Mouse (Mus musculus) c-Kit-positive CD71-positive TER-119-positive erythroid progenitor cells, embryonic 14.5 days (primary cell): ENCODE results near the gene Nudt15.

Source experiments
- DNase-seq: peaks from one replicate; pipeline ENCODE4 v3.0.0-alpha.2; 2013; ENCODE audit warnings: low spot score

The Nudt15 gene

DNA sequence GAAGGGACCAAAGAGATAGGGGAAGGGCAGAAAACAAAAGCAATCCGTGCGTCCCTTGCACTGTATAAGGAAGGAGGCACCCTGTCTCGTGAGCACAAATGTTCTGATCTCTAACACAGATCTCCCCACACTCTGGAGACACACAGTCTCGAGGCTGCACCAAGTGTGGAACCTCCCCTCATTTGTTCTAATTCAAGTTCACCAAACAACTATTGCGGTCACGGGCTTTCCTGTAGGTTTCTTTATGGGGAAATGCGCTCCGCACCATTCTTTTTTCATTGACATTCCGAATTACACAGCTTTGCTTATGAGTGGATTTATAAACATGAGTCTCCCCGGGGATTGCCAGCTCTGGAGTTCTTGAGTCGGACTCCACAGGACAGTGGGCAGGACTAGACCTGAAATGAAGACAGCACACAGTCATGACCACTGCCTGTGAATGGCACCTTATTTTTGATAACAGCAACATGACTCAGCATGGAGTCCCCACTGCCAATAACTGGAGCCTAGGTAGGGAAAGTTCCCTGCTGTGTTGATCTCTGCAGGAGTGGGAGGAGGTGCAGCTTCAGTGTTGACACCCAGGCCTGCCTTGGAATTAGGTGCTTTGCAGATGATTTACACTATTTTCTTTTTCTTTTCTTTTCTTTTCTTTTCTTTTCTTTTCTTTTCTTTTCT is 40.2 kb downstream of the Nudt15 start:
- DNase-seq: no peak

DNA sequence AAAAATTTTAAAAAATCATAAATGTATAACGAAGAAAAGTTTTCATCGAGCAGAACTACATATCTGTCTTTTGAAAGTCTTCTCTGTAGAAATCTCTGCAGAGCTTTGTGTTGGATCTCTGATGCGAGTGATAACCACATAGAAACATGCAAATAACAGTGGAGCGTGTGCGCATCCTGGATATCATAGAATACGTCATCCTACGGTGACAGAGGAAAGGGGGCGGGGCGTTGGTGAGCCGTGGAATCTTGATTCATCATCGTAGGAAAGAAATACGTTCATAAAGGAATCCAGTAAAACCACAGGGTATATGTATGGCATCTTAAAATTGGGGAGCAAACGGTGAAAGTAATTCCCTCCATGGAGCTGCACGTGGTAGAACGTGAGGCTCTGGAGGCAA is 40.8 kb downstream of the Nudt15 start:
- DNase-seq: no peak

DNA sequence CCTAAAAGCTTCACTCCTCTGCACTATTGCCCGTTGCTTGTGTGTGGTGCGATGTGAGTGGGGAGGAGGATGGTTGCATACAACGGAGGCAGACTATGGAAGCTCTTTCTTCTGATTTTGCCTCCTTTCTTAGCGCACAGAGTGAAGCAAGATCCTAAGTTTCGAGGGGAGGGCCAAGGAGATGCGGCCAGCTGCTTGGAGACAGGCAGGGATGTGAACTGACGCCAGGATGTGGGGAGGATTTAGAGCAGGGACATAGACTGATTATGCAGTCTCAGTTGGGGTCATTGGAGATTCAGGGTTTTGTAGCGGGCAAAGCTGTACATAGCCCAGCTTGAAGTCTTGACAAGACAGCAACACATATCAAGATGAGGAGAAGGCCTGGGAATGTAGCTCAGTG is 41.8 kb downstream of the Nudt15 start:
- no peak for DNase-seq

DNA sequence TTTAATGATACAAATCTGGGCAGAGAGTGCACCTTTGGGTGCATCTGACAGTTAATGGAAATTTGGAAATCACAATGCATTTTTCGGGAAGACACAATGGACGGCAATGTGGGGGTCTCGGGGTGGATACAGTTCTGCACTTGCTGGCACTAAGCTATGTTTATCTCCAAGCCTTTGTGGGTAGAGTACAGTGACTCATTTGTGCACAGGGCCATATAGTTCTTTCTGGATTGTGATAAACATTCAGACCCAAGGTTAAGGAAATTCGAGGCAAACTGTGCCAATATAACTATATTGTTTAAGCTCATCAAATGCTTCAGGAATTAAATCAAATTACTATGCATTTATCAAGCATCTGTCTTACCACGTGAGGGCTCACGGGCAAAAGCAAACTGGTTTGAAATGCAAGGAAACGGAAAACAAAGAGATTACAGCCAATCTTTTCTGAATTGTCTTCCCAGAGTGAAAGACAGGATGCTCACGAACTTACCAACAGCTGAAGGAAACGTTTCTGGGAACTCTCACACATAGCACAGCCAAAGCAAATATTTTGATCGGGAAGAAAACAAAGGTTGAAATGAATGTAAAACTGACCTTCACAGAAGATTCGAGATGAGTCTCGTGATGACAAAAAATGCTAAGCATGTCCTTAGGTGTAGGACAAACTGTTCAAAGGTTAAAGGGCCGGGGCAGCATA is 44.7 kb downstream of the Nudt15 start:
- DNase-seq: no peak

DNA sequence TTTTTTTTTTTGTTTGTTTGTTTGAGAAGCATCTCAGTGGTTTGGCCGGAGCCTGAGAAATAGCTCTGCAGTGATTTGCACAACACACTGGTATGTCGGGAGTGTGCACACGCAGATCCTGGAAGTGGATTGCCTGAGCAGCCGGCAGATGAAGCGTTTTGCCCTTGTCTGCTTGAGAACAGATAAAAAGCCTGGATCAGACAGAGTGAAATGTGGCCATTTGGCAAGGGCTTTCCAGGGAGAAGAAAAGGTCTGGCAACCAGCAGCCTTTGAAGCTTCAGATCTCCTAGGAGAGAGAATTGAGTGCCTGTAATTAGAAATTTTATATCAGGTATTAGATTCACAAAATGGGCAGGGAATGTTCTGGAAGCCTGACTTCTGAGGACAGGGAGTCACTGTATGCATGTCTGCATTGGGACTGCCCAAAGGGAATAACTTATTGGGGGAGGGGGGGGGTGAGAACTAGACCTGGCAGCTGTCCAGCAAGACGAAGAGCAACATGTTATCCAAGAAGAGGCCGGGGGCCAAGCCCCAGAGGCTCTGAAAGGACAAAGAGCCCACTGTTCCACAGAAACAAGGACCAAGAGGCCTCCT is 45.4 kb downstream of the Nudt15 start:
- DNase-seq: no peak

DNA sequence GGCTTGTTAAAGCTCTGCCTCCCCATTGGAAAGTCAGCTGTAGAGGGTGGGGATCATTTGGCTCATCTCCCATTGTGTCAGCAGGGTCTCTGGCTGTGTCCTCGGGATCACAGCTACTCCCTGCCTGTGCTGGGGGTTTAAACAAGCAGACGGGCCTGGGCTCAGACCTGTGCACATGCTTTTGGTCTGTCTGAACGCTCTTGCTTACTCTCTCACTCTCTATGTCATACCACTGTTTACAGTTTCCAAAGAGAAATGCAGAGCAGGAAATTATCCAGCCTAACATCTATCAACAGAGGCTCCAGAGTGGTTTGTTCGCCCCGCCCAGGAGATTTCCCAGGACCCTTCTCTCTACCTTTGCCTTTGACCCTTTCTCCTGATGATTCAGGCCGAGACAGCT is 46.3 kb downstream of the Nudt15 start:
- no peak for DNase-seq

DNA sequence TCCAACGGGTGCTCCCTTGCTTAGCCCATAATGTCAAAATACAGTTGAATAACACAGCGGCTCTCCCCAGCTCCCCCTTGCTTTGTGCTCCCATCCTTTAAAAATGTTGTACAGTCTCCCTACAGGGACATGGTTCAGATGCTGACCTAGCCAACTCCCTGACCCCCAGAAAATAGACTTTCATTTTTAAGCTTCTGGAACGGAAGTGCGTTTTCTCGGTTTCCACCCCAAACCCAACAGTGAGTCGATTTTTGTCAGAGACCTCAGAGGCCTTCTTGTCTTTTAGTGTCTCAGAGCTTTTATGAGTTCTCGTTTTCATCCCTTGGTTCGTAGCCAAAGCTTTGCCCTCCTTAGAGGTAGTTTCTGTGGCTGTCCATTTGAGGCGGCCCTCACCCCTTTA is 46.8 kb downstream of the Nudt15 start:
- DNase-seq: no peak

DNA sequence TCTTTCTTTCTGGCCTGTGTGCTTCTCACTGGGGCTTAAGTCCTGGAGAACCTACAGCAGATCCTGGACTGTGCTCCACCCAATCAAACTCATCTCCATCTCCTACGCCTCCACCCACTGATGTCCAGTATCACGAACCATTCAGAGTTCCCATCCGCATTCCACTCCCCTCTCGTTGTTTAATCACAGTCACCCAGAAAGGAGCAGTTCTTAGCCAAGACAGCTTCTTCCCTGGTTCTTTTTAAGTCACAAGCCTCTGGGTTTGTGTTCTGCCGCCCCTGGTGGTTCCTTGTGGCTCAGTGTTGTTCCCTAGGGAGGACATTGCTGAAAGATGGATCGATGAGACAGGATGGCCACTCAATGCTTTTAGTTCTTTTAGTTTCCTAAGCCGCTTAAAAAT is 52.3 kb downstream of the Nudt15 start:
- DNase-seq: no peak

DNA sequence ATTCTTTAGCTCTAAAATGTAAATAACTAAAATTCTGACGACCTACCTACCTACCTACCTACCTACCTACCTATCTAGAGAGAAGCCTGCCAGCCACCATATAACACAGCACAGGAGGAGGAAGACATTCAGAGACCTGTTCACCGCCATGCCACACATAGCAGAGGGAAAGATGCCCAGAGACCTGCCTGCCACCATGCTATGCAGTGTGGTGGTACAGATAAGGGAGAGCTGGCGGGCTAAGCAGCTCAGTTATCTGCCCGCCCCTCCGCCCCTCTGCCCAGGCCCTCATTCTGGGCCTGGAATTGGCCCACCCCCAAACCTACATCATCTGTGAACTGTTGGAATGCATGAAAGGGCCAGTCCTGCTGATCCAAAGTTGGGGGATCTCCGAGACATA is 53.9 kb downstream of the Nudt15 start:
- DNase-seq: no peak

DNA sequence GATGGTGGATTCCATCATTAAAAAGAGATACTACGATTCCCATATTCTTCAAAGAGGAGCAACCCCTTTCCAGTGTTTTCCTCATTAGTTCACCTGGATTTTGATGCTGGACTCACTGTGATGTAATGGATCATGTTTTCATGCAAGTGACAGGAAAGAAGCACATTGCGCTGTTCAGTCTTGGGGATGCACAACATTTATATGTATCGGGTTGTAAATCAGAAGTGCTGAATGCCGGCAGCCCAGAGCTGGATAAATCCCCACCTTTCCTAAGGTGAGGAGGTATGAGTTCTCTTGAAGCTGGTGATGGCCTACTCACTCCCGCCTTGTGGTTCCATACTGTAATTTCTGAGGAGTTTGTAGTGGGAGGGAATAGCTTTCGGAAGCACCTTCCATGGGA is 54.7 kb downstream of the Nudt15 start:
- no peak for DNase-seq

DNA sequence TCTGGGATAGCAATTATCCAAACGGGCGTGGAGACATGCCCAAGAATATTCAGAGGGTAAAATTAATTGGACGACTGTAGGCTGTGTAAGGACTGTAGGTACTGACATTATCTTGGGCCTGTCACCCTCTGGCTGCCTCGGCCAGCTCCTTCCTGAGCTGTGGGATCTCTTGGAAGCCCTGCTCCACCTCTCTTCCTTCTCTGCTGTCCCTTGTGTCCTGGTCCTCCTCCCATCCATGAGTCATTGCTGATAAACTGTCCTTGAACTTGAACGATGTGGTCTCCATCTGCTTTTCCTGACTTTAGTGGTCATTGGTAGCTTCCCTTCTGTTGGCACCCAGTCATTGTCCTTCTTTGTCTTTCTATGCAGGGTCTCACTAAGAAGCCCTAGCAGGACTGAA is 61.4 kb downstream of the Nudt15 start:
- no peak for DNase-seq

DNA sequence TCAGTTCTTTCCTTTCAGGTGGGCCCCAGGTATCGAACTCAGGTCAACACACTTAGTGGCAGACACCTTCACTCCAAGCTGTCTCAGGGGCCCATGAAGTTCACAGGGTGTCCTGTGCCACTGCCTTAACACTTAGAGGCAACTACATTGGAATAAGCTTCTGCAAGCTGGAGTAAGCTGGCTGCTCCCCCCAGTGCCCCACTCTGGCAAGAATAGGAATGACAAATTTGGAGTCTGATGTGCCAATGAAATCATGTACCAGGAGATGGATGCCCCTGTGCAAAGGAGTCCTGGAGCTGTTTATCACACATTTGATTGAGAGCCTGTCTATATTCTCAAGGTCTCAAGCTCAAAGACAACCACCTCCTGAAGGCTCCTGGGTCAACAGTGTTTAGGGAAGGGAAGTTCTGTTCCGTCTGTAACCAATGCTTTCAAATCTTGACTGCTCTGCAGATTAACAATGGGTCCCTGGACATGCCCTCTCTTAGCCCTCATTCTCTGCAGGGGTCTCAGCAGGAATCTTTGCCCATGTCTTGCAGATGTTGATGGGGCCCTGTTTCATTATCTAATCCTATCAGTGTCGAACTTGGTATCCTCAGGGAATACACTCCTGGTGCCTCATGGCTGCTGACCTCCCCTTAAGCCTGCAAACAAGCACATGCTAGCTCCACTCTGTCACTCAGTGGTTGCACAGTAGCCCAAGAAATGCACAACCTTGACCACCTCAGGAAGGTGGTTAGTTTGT is 63.5 kb downstream of the Nudt15 start:
- DNase-seq: no peak

DNA sequence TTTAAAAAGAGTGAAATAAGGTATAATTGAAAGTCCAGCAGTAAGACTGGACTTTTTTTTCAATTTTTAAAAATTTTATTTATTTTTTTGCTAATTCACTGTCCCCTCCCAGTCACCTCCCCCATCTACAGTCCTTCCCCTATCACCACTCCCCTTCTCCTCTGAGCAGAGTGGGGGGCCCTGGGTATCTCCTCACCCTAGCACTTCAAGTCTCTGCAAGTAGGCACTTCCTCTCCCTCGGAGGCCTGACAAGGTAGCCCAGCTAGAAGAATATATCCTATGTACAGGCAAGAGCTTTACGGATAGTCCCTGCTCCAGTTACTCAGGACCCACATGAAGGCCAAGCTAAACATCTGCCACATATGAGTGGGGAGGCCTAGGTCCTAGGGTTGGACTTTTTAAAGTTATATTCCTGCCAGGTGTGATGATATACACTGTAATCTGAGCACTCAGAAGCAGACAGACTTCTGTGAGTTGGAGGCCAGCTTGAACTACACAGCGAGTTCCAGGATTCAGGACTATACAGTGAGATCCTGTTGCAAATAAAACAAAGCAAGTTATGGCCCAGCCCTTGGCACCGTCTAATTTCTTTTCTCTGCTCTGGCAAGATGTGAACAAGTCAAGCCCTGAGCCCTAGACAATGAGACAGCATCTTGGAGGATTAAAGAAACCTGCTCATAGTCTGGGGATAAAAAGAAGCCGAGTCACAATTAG is 64.4 kb downstream of the Nudt15 start:
- DNase-seq: no peak

DNA sequence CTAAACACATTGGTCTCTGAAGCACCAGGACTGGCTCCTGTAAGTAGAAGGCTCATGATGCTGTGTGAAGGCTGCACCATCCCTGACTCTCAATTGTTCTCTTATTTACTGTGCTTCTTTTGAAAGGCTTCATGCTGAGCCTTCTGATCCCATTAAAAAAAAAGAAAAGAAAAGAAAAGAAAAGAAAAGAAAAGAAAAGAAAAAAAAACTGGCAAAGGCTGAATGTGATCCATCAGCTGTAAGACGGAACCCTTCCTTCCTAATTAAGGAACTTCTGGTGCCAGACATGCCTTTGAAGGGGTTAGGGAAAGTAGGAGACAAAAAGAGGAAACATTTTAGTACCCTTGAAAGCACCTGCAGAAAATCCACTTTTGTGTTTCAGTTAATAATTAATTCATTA is 68.3 kb downstream of the Nudt15 start:
- DNase-seq: no peak

DNA sequence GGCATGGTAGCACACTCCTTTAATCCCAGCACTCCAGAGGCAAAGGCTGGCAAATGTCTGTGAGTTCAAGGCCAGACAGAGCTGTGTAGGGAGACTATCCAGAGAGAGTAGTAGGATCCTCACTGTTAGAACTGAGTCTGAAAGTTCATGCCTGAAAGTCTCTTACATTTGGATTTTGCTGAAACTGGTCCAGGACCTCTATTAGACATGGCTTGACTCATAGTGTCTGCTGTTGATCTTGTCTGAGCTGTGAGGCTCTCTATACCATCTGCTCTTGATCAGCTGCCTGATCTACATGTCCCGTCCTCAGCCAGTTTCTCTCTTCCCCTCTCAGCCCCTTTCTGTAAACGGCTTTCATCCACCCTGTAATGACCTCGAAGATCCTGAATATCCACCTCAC is 69.7 kb downstream of the Nudt15 start:
- DNase-seq: no peak

DNA sequence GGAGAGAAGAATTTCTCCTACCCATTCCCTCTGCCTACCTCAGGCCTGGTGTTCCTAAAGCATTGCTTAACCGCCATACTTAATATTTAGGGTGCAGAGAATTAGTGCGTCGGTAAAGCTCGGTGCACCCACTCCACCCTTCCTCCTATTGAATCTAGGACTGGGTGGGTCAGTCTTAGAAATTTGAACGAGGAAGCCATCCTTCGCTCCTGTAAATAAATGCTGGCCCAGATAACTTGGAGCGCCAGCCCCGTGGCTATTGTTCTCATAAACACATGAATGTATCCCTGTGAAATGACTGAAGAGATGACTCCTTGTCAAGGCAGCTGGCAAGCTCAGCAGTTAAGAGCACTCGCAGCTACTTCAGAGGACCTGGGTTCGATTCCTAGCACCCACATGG is 71.0 kb downstream of the Nudt15 start:
- no peak for DNase-seq

DNA sequence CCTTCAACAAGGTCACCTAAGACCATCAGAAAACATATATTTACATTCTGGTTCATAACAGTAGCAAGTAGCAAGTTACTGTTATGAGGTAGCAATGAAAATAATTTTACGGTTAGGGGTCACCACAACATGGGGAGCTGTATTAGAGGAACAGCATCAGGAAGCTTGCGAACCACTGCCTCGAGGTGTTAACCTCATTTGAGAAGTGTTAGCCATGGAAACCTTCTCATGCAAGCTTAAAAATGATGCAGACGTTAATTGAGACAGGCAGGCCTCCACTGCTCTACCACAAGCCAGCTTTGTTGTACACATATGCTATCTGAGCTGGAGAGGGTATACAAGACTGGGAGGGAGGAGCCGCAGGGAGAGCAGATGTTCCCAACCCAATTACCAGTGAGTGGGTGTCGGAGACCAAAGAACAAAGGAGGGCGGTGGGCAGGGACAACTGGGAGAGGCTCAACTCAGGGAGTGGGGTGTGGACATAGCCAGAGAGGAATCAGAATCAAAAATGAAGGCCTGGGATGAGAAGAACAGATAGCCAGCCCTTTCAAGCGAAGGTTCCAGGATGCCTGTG is 71.6 kb downstream of the Nudt15 start:
- no peak for DNase-seq

DNA sequence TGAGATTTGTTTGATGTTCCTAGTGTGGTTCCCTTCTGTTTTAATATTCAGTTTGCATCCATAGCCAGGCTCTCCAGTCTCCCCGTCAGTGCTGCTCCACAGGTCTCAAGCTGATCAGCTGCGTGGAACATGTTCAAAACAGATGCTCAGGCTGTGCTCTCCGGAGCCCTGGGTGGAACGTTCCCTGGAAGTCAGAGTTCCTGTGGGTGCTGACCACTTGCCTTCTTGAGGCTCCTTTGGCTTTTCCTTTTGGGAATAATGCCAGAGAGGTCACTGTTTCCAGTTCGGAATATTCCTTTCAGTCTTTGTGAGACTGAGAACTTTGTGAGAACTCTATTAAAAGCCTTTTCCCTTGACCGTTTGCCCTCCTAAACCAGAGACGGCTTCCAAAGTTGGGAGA is 72.5 kb downstream of the Nudt15 start:
- DNase-seq: no peak

DNA sequence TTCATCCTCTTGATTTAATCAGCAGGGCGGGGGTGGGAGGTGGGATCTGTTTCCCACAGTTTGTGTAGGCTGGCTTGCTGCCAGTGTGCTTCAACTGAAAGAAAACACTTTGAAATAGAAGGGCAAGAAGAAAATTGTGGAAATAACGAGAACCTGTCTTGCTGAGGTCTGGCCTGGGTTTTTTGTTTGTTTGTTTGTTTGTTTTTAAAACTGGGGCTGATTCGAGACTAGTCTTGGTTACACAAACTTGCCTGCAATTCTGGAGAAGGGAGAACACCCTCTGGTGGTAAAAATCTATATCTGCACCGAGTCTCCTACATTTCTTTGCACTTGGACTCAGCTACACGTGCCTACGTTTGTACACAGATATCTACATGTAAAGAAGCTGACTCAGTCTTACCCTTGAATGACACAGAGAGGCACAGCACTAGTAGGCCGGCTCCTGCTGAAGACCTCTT is 73.4 kb downstream of the Nudt15 start:
- DNase-seq: peak; percentile 10

DNA sequence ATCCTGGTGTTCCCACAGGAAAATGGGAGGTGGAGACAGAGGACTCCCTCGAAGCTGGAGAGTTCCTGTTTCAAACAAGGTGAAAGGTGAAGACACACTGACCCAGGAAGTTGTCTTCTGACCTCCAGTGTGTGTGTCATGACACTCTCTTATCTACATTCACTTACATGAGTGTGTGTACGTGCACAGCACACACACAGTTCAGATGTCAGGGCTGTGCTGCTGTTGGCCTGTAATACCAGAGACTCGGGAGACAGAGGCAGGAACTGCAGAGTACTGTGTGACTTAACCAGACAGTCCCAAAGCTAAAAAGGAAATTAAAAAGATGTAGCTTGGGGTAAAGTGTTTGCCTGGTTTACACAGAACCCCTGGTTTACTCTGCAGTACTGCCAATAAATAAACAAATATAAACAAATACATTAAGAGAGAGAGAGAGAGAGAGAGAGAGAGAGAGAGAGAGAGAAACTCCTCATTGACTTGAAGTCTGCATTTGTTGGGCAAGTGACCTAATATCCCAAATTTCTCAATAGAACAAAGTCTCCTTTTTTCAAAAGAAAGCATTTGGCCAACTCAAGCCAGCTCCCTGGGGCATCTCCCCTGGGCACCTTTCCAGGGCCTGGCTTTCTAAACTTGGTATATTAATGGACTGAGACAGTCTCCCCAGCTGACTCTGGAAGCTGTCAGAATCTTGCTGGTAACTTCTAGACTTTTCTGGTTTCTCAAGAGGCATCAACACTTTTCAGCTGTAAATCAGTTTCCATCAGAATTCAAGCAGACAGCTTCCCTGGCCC is 74.2 kb downstream of the Nudt15 start:
- DNase-seq: no peak

DNA sequence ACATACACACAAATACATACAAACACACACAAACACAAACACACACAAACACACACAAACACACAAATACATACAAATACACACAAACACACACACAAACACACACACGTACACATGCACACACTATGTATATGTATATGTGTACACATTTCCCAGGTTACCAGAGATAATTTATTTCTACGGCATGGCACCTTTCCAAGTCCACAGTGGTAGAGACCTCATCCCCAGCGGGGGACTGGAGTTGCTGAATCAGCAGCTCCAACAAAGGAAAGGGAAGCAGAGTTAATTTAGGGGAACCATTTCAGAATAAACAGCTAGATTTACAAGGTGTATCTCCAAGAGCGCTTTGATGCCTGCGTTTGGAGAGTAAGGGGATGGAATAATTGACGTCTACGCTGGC is 75.8 kb downstream of the Nudt15 start:
- DNase-seq: no peak
